Mouse (Mus musculus) G1E-ER4 (cell line): Measurements from ENCODE around the gene Tapbp. TPM values are rescaled to one million over a fixed set of nuclear protein-coding genes. Genes with fewer than 3 reads are reported as not detected.

Experiments
- GATA1 ChIP-seq: IDR thresholded peaks from one replicate; pipeline ENCODE4 v1.8.0; 2012; ENCODE audit warnings: low read length, inconsistent platforms
- polyA plus RNA-seq: library from polyadenylated mRNA; stranded (reverse); fragments of >175 nt; gene quantifications from 2 replicates; pipeline ENCODE4 v1.2.3, GENCODE M21; 2012

Tapbp gene
- polyA plus RNA-seq, 1 experiment = 82.0 TPM

GRCm38 (mm10) chr17:33932448-33932847 lies 16.7 kb downstream of the Tapbp start:
- no peak for TF ChIP-seq GATA1

DNA sequence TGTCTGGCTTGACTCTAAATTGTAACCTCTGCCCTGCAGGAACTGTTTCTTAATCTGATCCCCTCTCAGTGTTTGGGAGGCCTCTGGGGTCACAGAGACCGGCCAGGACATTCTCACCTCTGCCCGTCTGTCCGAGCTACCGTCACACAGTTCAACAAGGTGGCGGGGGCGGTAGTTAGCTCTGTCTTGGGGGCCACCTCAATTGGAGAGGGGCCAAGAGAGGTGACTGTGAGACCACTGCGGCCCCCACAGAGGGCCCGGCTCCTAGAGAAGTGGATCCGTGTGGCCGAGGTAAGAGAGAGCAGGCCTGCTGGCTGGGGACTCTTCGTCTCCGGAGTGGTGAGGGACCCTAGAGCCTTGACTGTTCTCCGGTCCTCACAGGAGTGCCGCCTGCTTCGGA lies 17.3 kb downstream of the Tapbp start:
- no peak for TF ChIP-seq GATA1

DNA sequence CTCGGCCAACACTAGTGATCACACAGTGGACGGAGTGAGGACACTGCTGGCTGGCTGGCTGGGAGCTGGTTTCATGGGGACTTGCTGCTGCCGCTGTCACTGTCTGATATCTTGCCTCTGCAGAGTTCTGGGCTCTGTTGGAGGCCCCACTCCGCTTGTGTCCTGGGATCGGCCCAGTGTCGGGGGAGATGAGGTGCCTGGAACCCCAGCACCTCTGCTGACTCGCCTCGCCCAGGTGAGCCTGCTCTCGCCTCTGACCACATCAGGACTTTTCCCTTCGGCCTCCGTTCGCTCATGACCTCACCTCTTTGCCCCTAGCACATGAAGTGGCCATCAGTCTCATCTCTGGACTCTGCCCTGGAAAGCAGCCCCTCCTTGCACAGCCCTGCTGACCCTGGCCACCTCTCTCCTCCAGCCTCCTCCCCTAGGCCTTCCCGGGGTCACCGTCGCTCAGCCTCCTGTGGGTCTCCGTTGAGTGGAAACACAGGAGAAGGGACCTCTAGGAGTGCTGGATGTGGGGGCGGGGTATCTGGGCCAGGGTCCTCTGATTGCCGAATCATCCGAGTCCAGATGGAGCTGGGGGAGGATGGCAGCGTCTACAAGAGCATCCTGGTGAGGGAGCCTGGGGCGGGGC lies 19.8 kb downstream of the Tapbp start:
- no peak for TF ChIP-seq GATA1

DNA sequence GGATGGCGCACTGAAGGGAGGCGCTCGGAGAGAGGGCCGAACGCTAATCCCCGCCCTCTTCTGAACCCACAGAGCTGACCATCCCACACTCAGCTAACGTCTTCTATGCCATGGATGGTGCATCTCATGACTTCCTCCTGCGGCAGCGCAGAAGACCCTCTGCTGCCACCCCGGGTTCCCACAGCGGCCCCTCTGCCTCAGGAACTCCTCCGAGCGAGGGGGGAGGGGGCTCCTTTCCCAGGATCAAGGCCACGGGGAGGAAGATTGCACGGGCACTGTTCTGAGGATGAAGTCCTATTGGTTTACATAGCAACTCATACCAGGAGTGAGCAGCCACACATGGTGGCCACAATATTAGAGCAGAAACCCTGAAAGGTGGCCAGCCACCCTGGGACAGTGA lies 21.3 kb downstream of the Tapbp start:
- TF ChIP-seq GATA1 = no peak

- TF ChIP-seq GATA1 = no peak
Measured at GRCm38 (mm10) chr17:33938783-33939182, 23.1 kb downstream of the Tapbp start.

DNA sequence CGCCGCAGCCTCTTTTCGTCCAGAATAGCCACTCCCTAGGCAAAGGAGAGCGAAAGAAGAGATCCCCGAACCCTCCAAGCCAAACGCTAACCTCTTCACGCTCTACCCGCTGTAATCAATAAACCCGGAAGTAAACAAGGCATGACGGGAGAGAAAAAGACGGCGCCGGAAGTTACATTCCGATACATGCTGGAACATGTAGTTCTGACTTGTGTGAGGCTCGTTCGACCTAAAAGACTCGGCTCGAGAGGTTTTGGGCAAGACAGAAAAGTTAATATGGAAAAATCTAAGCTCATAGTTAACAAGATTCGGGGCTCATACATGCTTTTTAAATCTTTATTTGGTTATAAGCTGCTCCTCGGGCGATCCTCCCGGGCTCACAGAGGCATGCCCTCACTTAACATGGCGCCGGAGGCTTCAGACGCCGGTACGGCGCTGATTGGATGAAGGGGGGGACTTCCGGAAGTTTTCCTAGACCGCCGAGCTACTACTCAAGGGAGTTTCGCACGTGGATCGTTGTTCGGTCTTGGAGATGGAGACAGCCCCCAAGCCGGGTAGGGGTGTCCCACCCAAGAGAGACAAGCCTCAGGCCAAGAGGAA lies 24.6 kb downstream of the Tapbp start, which contains the start of the genes Pfdn6 and Wdr46:
Gene Pfdn6, minus strand, starts transcription at position 138 of the 600 bp plus-strand sequence.
Gene Wdr46, plus strand, starts transcription at position 455 of the 600 bp plus-strand sequence.
- TF ChIP-seq GATA1 = no peak

GRCm38 (mm10) chr17:33940981-33941380 lies 25.3 kb downstream of the Tapbp start:
- no peak for TF ChIP-seq GATA1

DNA sequence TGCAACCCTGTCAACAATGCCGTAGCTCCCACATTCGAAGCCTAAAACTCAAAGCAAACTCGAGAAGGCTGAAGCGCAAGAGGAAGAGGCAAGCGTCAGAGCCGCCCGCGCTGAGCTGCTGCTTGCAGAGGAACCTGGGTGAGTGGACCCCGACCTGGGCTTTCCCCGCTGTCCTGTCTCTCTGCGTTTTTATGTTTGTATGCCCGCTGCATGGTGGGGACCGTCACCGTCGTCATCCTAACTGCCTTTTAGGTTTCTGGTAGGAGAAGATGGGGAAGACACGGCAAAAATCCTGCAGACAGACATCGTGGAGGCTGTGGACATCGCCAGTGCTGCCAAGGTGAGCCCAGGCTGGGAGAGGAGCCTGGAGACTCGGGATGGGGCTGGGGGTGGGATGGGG lies 25.7 kb downstream of the Tapbp start:
- no peak for TF ChIP-seq GATA1

- no peak for TF ChIP-seq GATA1
Measured at GRCm38 (mm10) chr17:33943454-33943853, 27.8 kb downstream of the Tapbp start.

DNA sequence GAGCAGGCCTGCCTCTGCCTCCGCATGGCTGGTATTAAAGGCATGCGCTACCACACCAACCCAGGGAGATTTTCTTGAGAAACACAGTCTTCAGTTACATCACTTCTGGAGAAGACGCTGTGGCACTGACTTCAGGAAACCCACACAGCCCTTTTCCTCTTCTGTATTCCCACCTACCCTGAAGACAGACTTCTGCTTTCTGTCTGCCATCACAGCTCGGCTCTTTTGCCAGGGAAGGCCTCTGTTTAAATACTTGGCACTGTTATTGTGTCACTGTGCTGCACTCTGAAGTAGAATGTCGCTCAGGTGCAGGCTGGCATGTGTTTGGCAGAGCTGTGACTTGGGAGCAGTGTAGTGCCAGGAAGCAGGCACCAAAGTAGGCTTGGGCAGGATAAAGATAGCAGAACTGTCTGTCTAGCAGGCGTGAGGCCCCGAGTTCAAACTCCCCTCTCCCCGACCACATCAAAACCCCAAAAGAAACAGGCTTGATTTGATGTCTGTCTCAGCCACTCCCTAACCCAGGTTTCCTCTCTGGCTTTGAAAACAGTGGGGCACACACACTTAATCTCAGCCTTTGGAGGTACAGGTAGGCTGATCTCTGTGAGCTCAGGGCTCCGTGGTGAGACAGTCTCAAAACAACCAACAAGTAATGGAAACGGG lies 31.9 kb downstream of the Tapbp start:
- no peak for TF ChIP-seq GATA1

DNA sequence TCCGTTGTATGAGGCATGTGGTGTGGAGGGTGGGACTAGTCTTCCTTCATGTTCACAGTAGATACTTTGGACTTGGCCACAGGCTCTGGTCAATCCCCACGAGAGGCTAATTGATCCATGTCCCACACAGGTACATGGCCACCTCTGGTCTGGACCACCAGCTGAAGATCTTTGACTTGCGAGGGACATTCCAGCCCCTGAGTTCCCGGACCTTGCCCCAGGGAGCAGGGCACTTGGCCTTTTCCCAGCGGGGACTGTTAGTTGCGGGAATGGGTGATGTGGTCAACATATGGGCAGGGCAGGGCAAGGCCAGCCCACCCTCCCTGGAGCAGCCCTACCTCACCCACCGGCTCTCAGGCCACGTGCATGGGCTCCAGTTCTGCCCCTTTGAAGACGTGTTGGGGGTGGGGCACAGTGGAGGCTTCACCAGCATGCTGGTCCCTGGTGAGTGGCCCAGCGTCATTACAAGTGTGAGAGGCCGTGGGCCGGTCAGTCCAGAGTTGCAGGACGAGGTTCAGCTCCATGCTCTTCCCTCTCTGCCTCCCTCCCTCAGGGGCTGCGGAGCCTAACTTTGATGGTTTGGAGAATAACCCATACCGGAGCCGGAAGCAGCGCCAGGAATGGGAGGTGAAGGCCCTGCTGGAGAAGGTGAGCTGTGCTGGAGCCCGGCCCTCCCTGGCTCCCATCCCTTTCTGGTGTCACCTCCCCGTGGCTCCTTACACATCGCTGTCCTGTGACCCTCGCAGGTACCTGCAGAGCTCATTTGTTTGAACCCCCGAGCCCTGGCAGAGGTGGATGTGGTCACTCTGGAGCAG lies 32.6 kb downstream of the Tapbp start:
- no peak for TF ChIP-seq GATA1

GRCm38 (mm10) chr17:33948905-33949537 lies 33.3 kb downstream of the Tapbp start:
- TF ChIP-seq GATA1 = no peak

- TF ChIP-seq GATA1 = no peak
Measured at GRCm38 (mm10) chr17:33950131-33950625, 34.5 kb downstream of the Tapbp start.

GRCm38 (mm10) chr17:33951021-33951946 lies 35.6 kb downstream of the Tapbp start, which contains the start of gene B3galt4:
Gene B3galt4 (minus strand): TSS chr17:33951488.
- TF ChIP-seq GATA1 = no peak
